Mouse (Mus musculus) forebrain, embryonic 16.5 days (tissue): ENCODE data around the gene Chil1. TPM values are rescaled to one million over a fixed set of nuclear protein-coding genes. Genes with fewer than 3 reads are reported as not detected.

ENCODE experiments used
- ATAC-seq: fragments of 200-750 bp; cut with Nextera tagmentation; 2 replicates; pipeline ENCODE4 v1.8.0; 2017; ENCODE audit warnings: mild to moderate bottlenecking, moderate library complexity
- H3K27ac ChIP-seq: fragments of 300-500 bp; sonication (generic); 2 replicates; pipeline ENCODE4 v1.5.1; 2014; ENCODE audit warnings: low read length, control low read depth
- H3K27me3 ChIP-seq: fragments of 300-500 bp; sonication (generic); replicated peaks from 2 replicates; pipeline ENCODE4 v1.6.1; 2014; ENCODE audit warnings: low read length; ENCODE audit not compliant: control insufficient read depth, insufficient read depth
- H3K36me3 ChIP-seq: fragments of 300-500 bp; sonication (generic); 2 replicates; pipeline ENCODE4 v1.6.1; 2014; ENCODE audit not compliant: control insufficient read depth, insufficient read depth
- H3K4me1 ChIP-seq: fragments of 300-500 bp; sonication (generic); replicated peaks from 2 replicates; pipeline ENCODE4 v1.6.1; 2014; ENCODE audit warnings: low read length; ENCODE audit not compliant: control insufficient read depth, insufficient read depth
- H3K4me2 ChIP-seq: fragments of 300-500 bp; sonication (generic); 2 replicates; pipeline ENCODE4 v1.6.1; 2014; ENCODE audit warnings: mild to moderate bottlenecking, low read length, control low read depth
- H3K4me3 ChIP-seq: fragments of 300-500 bp; sonication (generic); replicated peaks from 2 replicates; pipeline ENCODE4 v1.5.1; 2014; ENCODE audit warnings: mild to moderate bottlenecking, low read length, control low read depth
- H3K9ac ChIP-seq: fragments of 300-500 bp; sonication (generic); replicated peaks from 2 replicates; pipeline ENCODE4 v1.6.1; 2014; ENCODE audit warnings: low read depth, low read length, control low read depth
- H3K9me3 ChIP-seq: fragments of 300-500 bp; sonication (generic); 2 replicates; pipeline ENCODE4 v1.6.1; 2016; ENCODE audit warnings: low read length; ENCODE audit not compliant: control insufficient read depth
- WGBS: fragments of 180-500 bp; shearing (Covaris S2); extraction: QIAGEN DNeasy Blood & Tissue Kit; methylation state at CpG from one replicate; pipeline ENCODE4 v1.1.7; 2014; 5-methylcytosine and 5-hydroxymethylcytosine counted together
- polyA plus RNA-seq: library from polyadenylated mRNA; unstranded; fragments of >200 nt; fragmentation: Nextera tagmentation; extraction: Ambion mirVana; gene quantifications from 2 replicates; pipeline ENCODE4 v1.2.1, GENCODE M21; 2015

Chil1 gene
- polyA plus RNA-seq, 1 experiment from 2014 or later, result 2.1 TPM

GRCm38 (mm10) chr1:134192024-134192423, 10.0 kb downstream of the Chil1 start:
- H3K9ac ChIP-seq, result no peak overlapping the region
- no peak overlapping the region for H3K27ac ChIP-seq
- no peaks in the 10 kb centered on the region for H3K27me3 ChIP-seq
- H3K9me3 ChIP-seq, result no peaks in the 10 kb centered on the region
- peaks cover 20% of the 10 kb centered on the region for H3K4me1 ChIP-seq
- no peak overlapping the region for H3K4me3 ChIP-seq
- H3K4me2 ChIP-seq, result no peak overlapping the region
- H3K36me3 ChIP-seq, result no peaks in the 10 kb centered on the region
- 67% methylated on average over 4 of the region's 4 CpGs for WGBS
- ATAC-seq, result no peak

- 100% methylated on average over 1 of the region's 1 CpGs for WGBS
- no peaks in the 10 kb centered on the region for H3K27me3 ChIP-seq
- H3K27ac ChIP-seq, result no peak within 1 kb of the TSS
- no peaks in the 10 kb centered on the region for H3K9me3 ChIP-seq
- H3K4me3 ChIP-seq, result no peak within 1 kb of the TSS
- H3K9ac ChIP-seq, result no peak within 1 kb of the TSS
- no peak for ATAC-seq
- no peak within 1 kb of the TSS for H3K4me2 ChIP-seq
- H3K4me1 ChIP-seq, result peaks cover 20% of the 10 kb centered on the region
- H3K36me3 ChIP-seq, result no peaks in the 10 kb centered on the region
Observed at GRCm38 (mm10) chr1:134193126-134193525, 11.2 kb downstream of the Chil1 start, which contains the start of gene Mybph. TSS of gene Mybph (plus strand) at chr1:134193448.

GRCm38 (mm10) chr1:134193674-134194197, 11.8 kb downstream of the Chil1 start:
- Histone ChIP-seq H3K27ac (no peak overlapping the region), H3K4me3 (no peak overlapping the region), H3K9ac (no peak overlapping the region), H3K27me3 (no peaks in the 10 kb centered on the region), H3K9me3 (no peaks in the 10 kb centered on the region), H3K36me3 (no peaks in the 10 kb centered on the region), H3K4me1 (peaks cover 17% of the 10 kb centered on the region), H3K4me2 (no peak overlapping the region)
- 81% methylated on average over 7 of the region's 7 CpGs for WGBS
- no peak for ATAC-seq

GRCm38 (mm10) chr1:134194298-134195022, 12.5 kb downstream of the Chil1 start:
- no peak for ATAC-seq
- Histone ChIP-seq H3K9me3 (no peaks in the 10 kb centered on the region), H3K4me2 (no peak overlapping the region), H3K9ac (no peak overlapping the region), H3K4me1 (peaks cover 10% of the 10 kb centered on the region), H3K27ac (no peak overlapping the region), H3K4me3 (no peak overlapping the region), H3K36me3 (no peaks in the 10 kb centered on the region), H3K27me3 (no peaks in the 10 kb centered on the region)
- 75% methylated on average over 16 of the region's 16 CpGs for WGBS

GRCm38 (mm10) chr1:134195117-134195516, 13.1 kb downstream of the Chil1 start:
- WGBS, result 70% methylated on average over 2 of the region's 2 CpGs
- no peak for ATAC-seq
- Histone ChIP-seq H3K27me3 (no peaks in the 10 kb centered on the region), H3K27ac (no peak overlapping the region), H3K9ac (no peak overlapping the region), H3K4me2 (no peak overlapping the region), H3K4me3 (no peak overlapping the region), H3K4me1 (peaks cover 10% of the 10 kb centered on the region), H3K9me3 (no peaks in the 10 kb centered on the region), H3K36me3 (no peaks in the 10 kb centered on the region)

GRCm38 (mm10) chr1:134195571-134195970, 13.6 kb downstream of the Chil1 start:
- 39% methylated on average over 3 of the region's 3 CpGs for WGBS
- 0 out of 2 replicates have a peak, but pooled peaks have one; percentile 23 for ATAC-seq
- peaks cover 10% of the 10 kb centered on the region for H3K4me1 ChIP-seq

GRCm38 (mm10) chr1:134195979-134196378, 14.0 kb downstream of the Chil1 start:
- ATAC-seq, result no peak
- WGBS, result 57% methylated on average over 4 of the region's 4 CpGs
- no peak overlapping the region for H3K9ac ChIP-seq
- no peaks in the 10 kb centered on the region for H3K27me3 ChIP-seq
- no peak overlapping the region for H3K27ac ChIP-seq
- H3K36me3 ChIP-seq, result no peaks in the 10 kb centered on the region
- H3K4me3 ChIP-seq, result no peak overlapping the region
- H3K4me2 ChIP-seq, result no peak overlapping the region
- no peaks in the 10 kb centered on the region for H3K9me3 ChIP-seq
- H3K4me1 ChIP-seq, result peaks cover 10% of the 10 kb centered on the region

More at GRCm38 (mm10) chr1:134195571-134195970, 13.6 kb downstream of the Chil1 start:
- H3K4me2 ChIP-seq, result no peak overlapping the region
- no peaks in the 10 kb centered on the region for H3K9me3 ChIP-seq
- H3K4me3 ChIP-seq, result no peak overlapping the region
- H3K9ac ChIP-seq, result no peak overlapping the region
- H3K27ac ChIP-seq, result no peak overlapping the region
- no peaks in the 10 kb centered on the region for H3K27me3 ChIP-seq
- no peaks in the 10 kb centered on the region for H3K36me3 ChIP-seq

GRCm38 (mm10) chr1:134196386-134196785, 14.4 kb downstream of the Chil1 start:
- no peak overlapping the region for H3K4me2 ChIP-seq
- H3K27me3 ChIP-seq, result no peaks in the 10 kb centered on the region
- H3K9ac ChIP-seq, result no peak overlapping the region
- 75% methylated on average over 4 of the region's 4 CpGs for WGBS
- H3K9me3 ChIP-seq, result no peaks in the 10 kb centered on the region
- peaks cover 10% of the 10 kb centered on the region for H3K4me1 ChIP-seq
- ATAC-seq, result no peak
- no peaks in the 10 kb centered on the region for H3K36me3 ChIP-seq
- H3K27ac ChIP-seq, result no peak overlapping the region
- H3K4me3 ChIP-seq, result no peak overlapping the region

- Histone ChIP-seq H3K9ac (no peak overlapping the region), H3K36me3 (no peaks in the 10 kb centered on the region), H3K27me3 (no peaks in the 10 kb centered on the region), H3K9me3 (no peaks in the 10 kb centered on the region), H3K4me2 (no peak overlapping the region), H3K27ac (no peak overlapping the region), H3K4me1 (peaks cover 10% of the 10 kb centered on the region), H3K4me3 (no peak overlapping the region)
- no peak for ATAC-seq
- 78% methylated on average over 15 of the region's 15 CpGs for WGBS
Observed at GRCm38 (mm10) chr1:134197325-134197982, 15.5 kb downstream of the Chil1 start.
